ENCODE assay signal across 24 mouse cellular contexts in the genomic region with DNA sequence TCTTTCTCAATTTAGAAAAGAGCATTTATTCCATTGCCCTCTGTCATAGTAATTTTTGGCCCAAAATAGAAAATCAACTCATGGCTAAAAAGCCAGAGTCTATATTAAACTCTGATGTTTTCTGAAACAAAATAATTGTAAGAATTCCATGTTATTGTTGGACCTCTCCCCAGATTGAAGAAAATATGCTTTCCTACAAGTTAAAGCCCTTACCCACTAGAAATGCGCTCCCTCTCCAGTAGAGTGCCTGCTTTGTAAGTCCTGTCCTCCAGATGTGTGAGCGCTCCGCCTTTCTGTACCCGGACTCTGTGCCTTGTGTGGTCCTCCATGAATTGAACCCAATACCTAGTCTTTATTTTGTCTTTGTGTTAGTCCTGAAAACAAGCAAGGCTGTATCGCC.
"Had no signal": no experiment of that assay in that cellular context is flagged by ENCODE, and none has a peak within 500 bp of the region (broad histone marks: within the 10 kb centered on the region; RNA-seq: fewer than 3 reads in every experiment).

No protein-coding gene starts in this region.

- H3K27ac ChIP-seq: kidney, embryonic 15.5 days; left cerebral cortex, adult 2 months; limb, embryonic 12.5 days; macrophage; midbrain, embryonic 12.5 days; midbrain, embryonic 15.5 days; neural tube, embryonic 12.5 days; neural tube, embryonic 15.5 days; stomach, postnatal 0 days had no signal

- H3K4me3 ChIP-seq: kidney, embryonic 15.5 days; left cerebral cortex, adult 2 months; limb, embryonic 12.5 days; midbrain, embryonic 12.5 days; midbrain, embryonic 15.5 days; neural tube, embryonic 12.5 days; neural tube, embryonic 15.5 days had no signal

- H3K27me3 ChIP-seq: kidney, embryonic 15.5 days; limb, embryonic 12.5 days; midbrain, embryonic 12.5 days; midbrain, embryonic 15.5 days; neural tube, embryonic 12.5 days; neural tube, embryonic 15.5 days had no signal

- H3K4me2 ChIP-seq: kidney, embryonic 15.5 days; limb, embryonic 12.5 days; lung, embryonic 14.5 days; midbrain, embryonic 12.5 days; midbrain, embryonic 15.5 days; neural tube, embryonic 12.5 days; neural tube, embryonic 15.5 days had no signal

- ATAC-seq: liver, postnatal 0 days; lung, postnatal 0 days; midbrain, embryonic 15.5 days had no signal

- H3K9ac ChIP-seq: kidney, embryonic 15.5 days; limb, embryonic 12.5 days; liver, embryonic 14.5 days; liver, postnatal 0 days; lung, embryonic 14.5 days; midbrain, embryonic 12.5 days; midbrain, embryonic 15.5 days; neural tube, embryonic 12.5 days; neural tube, embryonic 15.5 days had no signal

- DNase-seq: kidney, adult 2 months; kidney, postnatal 14 days; kidney, postnatal 4 days; layer of hippocampus, postnatal 36 days; liver; liver, postnatal 0 days; lung, embryonic 14.5 days; right cerebral cortex, adult 18-20 months; right cerebral cortex, postnatal 14 days; right cerebral cortex, postnatal 4 days; thymus, adult 2 months; thymus, postnatal 14 days; thymus, postnatal 4 days had no signal

- H3K36me3 ChIP-seq: kidney, embryonic 15.5 days; midbrain, embryonic 15.5 days; neural tube, embryonic 15.5 days had no signal

- H3K9me3 ChIP-seq: kidney, embryonic 15.5 days; limb, embryonic 12.5 days; midbrain, embryonic 12.5 days; midbrain, embryonic 15.5 days; neural tube, embryonic 12.5 days; neural tube, embryonic 15.5 days had no signal

- H3K4me1 ChIP-seq: limb, embryonic 12.5 days; midbrain, embryonic 12.5 days; midbrain, embryonic 15.5 days; neural tube, embryonic 12.5 days; neural tube, embryonic 15.5 days had no signal
